Mouse (Mus musculus): ENCODE measurements at regions not wholly inside any gene's neighbourhood (a gene's known extent, or its start where the extent isn't known, plus 50 kb on each side); places are given as distances from the start of the nearest gene placed in this dataset.

GRCm38 (mm10) chr13:84345791-84346511, 123.9 kb downstream of the Tmem161b start:
- Histone ChIP-seq H3K4me3 (replicated peaks) (peak overlapping the region; percentile 6; the same call in 1 of the 2 replicates), H3K36me3 (no peaks in the 10 kb centered on the region), H3K27ac (no peak overlapping the region), H3K4me2 (peak overlapping the region; percentile 9; the same call in 1 of the 2 replicates), H3K27me3 (peaks cover 73% of the 10 kb centered on the region), H3K4me1 (peaks cover 28% of the 10 kb centered on the region), H3K9ac (no peak overlapping the region), H3K9me3 (replicated peaks) (no peaks in the 10 kb centered on the region)
- no peak for ATAC-seq (replicated peaks; ENCODE audit: low FRiP score)
- WGBS, result under 1% methylated on average over 30 of the region's 30 CpGs

GRCm38 (mm10) chr13:84346569-84346968, 124.5 kb downstream of the Tmem161b start:
- Histone ChIP-seq H3K4me3 (replicated peaks) (no peak overlapping the region), H3K4me1 (peaks cover 28% of the 10 kb centered on the region), H3K27me3 (peaks cover 72% of the 10 kb centered on the region), H3K27ac (no peak overlapping the region), H3K36me3 (no peaks in the 10 kb centered on the region), H3K4me2 (no peak overlapping the region), H3K9ac (no peak overlapping the region), H3K9me3 (replicated peaks) (no peaks in the 10 kb centered on the region)
- WGBS, result 0% methylated on average over 2 of the region's 2 CpGs
- no peak for ATAC-seq (replicated peaks; ENCODE audit: low FRiP score)

- WGBS, result 1% methylated on average over 21 of the region's 21 CpGs
These were observed 125.3 kb downstream of the Tmem161b start for GRCm38 (mm10) chr13:84347181-84347913.

GRCm38 (mm10) chr13:84347914-84348700, 126.0 kb downstream of the Tmem161b start:
- H3K9ac ChIP-seq, result peak overlapping the region; percentile 39; the same call in 1 of the 2 replicates

More at GRCm38 (mm10) chr13:84347181-84347913, 125.3 kb downstream of the Tmem161b start:
- Histone ChIP-seq H3K27ac (no peak overlapping the region), H3K9ac (no peak overlapping the region), H3K27me3 (peaks cover 64% of the 10 kb centered on the region), H3K4me3 (replicated peaks) (peak overlapping the region; percentile 49), H3K9me3 (replicated peaks) (no peaks in the 10 kb centered on the region), H3K4me2 (peak overlapping the region; percentile 86), H3K36me3 (no peaks in the 10 kb centered on the region), H3K4me1 (peaks cover 28% of the 10 kb centered on the region)
- ATAC-seq (replicated peaks; ENCODE audit: low FRiP score), result no peak

GRCm38 (mm10) chr13:84348701-84348975, 126.5 kb downstream of the Tmem161b start:
- WGBS, result under 1% methylated on average over 9 of the region's 9 CpGs
- H3K27me3 ChIP-seq, result peaks cover 55% of the 10 kb centered on the region
- H3K9ac ChIP-seq, result peak overlapping the region; percentile 39
- peak overlapping the region; percentile 49 for H3K4me3 ChIP-seq (replicated peaks)
- peak overlapping the region; percentile 56 for H3K27ac ChIP-seq
- H3K9me3 ChIP-seq (replicated peaks), result no peaks in the 10 kb centered on the region
- H3K36me3 ChIP-seq, result no peaks in the 10 kb centered on the region
- peaks cover 28% of the 10 kb centered on the region for H3K4me1 ChIP-seq
- H3K4me2 ChIP-seq, result peak overlapping the region; percentile 86
- peak; percentile 1; the same call in 1 of the 2 replicates for ATAC-seq (replicated peaks; ENCODE audit: low FRiP score)

More at GRCm38 (mm10) chr13:84347914-84348700, 126.0 kb downstream of the Tmem161b start:
- peak overlapping the region; percentile 86 for H3K4me2 ChIP-seq
- peak overlapping the region; percentile 49 for H3K4me3 ChIP-seq (replicated peaks)
- WGBS, result under 1% methylated on average over 34 of the region's 34 CpGs
- H3K27ac ChIP-seq, result peak overlapping the region; percentile 56
- H3K9me3 ChIP-seq (replicated peaks), result no peaks in the 10 kb centered on the region
- H3K4me1 ChIP-seq, result peaks cover 28% of the 10 kb centered on the region
- H3K27me3 ChIP-seq, result peaks cover 61% of the 10 kb centered on the region
- peak; percentile 99 for ATAC-seq (replicated peaks; ENCODE audit: low FRiP score)
- no peaks in the 10 kb centered on the region for H3K36me3 ChIP-seq

- under 1% methylated on average over 23 of the region's 23 CpGs for WGBS
- Histone ChIP-seq H3K4me3 (replicated peaks) (peak overlapping the region; percentile 49), H3K4me1 (peaks cover 28% of the 10 kb centered on the region), H3K9me3 (replicated peaks) (no peaks in the 10 kb centered on the region), H3K9ac (peak overlapping the region; percentile 39), H3K27ac (peak overlapping the region; percentile 56), H3K27me3 (peaks cover 50% of the 10 kb centered on the region), H3K36me3 (no peaks in the 10 kb centered on the region), H3K4me2 (peak overlapping the region; percentile 86)
- no peak; the same call in 1 of the 2 replicates for ATAC-seq (replicated peaks; ENCODE audit: low FRiP score)
These were observed 127.1 kb downstream of the Tmem161b start for GRCm38 (mm10) chr13:84349001-84349720.

- Histone ChIP-seq H3K4me1 (peaks cover 28% of the 10 kb centered on the region), H3K9me3 (replicated peaks) (no peaks in the 10 kb centered on the region), H3K4me2 (peak overlapping the region; percentile 86), H3K27me3 (peaks cover 45% of the 10 kb centered on the region), H3K9ac (no peak overlapping the region), H3K27ac (no peak overlapping the region), H3K36me3 (no peaks in the 10 kb centered on the region), H3K4me3 (replicated peaks) (peak overlapping the region; percentile 49)
- ATAC-seq (replicated peaks; ENCODE audit: low FRiP score), result no peak
- WGBS, result 39% methylated on average over 4 of the region's 4 CpGs
These were observed 127.6 kb downstream of the Tmem161b start for GRCm38 (mm10) chr13:84349721-84350040.

- Histone ChIP-seq H3K36me3 (no peaks in the 10 kb centered on the region), H3K4me1 (peaks cover 23% of the 10 kb centered on the region), H3K4me3 (replicated peaks) (no peak overlapping the region), H3K27ac (no peak overlapping the region), H3K9ac (no peak overlapping the region), H3K9me3 (replicated peaks) (no peaks in the 10 kb centered on the region), H3K27me3 (peaks cover 34% of the 10 kb centered on the region), H3K4me2 (no peak overlapping the region)
- 59% methylated on average over 5 of the region's 5 CpGs for WGBS
- no peak for ATAC-seq (replicated peaks; ENCODE audit: low FRiP score)
These were observed 128.7 kb downstream of the Tmem161b start for GRCm38 (mm10) chr13:84350791-84351190.

GRCm38 (mm10) chr13:84356455-84356854, 134.4 kb downstream of the Tmem161b start:
- no peak for ATAC-seq (replicated peaks; ENCODE audit: low FRiP score)
- Histone ChIP-seq H3K4me3 (replicated peaks) (no peak overlapping the region), H3K27ac (no peak overlapping the region), H3K36me3 (no peaks in the 10 kb centered on the region), H3K9ac (no peak overlapping the region), H3K9me3 (replicated peaks) (no peaks in the 10 kb centered on the region), H3K27me3 (no peaks in the 10 kb centered on the region; the same call in 1 of the 2 replicates), H3K4me1 (no peaks in the 10 kb centered on the region), H3K4me2 (no peak overlapping the region)
- 43% methylated on average over 2 of the region's 2 CpGs for WGBS

- H3K9ac ChIP-seq, result no peak overlapping the region
- H3K4me1 ChIP-seq, result no peaks in the 10 kb centered on the region
- no peak for ATAC-seq (replicated peaks; ENCODE audit: low FRiP score)
- H3K9me3 ChIP-seq (replicated peaks), result no peaks in the 10 kb centered on the region
- H3K27me3 ChIP-seq, result no peaks in the 10 kb centered on the region
- H3K4me2 ChIP-seq, result no peak overlapping the region
- 93% methylated on average over 2 of the region's 2 CpGs for WGBS
- H3K36me3 ChIP-seq, result no peaks in the 10 kb centered on the region
- H3K4me3 ChIP-seq (replicated peaks), result no peak overlapping the region
- no peak overlapping the region for H3K27ac ChIP-seq
These were observed 138.4 kb downstream of the Tmem161b start for GRCm38 (mm10) chr13:84360536-84360935.

- Histone ChIP-seq H3K9me3 (replicated peaks) (no peaks in the 10 kb centered on the region), H3K27ac (no peak overlapping the region), H3K4me1 (no peaks in the 10 kb centered on the region), H3K36me3 (no peaks in the 10 kb centered on the region), H3K9ac (no peak overlapping the region), H3K4me3 (replicated peaks) (no peak overlapping the region), H3K4me2 (no peak overlapping the region), H3K27me3 (no peaks in the 10 kb centered on the region)
- ATAC-seq (replicated peaks; ENCODE audit: low FRiP score), result no peak
- WGBS, result 86% methylated on average over 4 of the region's 4 CpGs
These were observed 142.0 kb downstream of the Tmem161b start for GRCm38 (mm10) chr13:84364069-84364468.

All from kidney, embryonic 15.5 days (tissue).